Mouse (Mus musculus) G1E (cell line): ENCODE results near the gene Racgap1.

Experiments
- CTCF ChIP-seq: IDR thresholded peaks from 2 replicates; pipeline ENCODE4 v1.5.1; 2012; ENCODE audit warnings: low read depth, low read length, inconsistent platforms, mixed read lengths
- GATA1 ChIP-seq: IDR thresholded peaks from 2 replicates; pipeline ENCODE4 v1.6.1; 2012; ENCODE audit warnings: borderline replicate concordance, low read length, inconsistent platforms, mixed read lengths
- GATA2 ChIP-seq: IDR thresholded peaks from 2 replicates; pipeline ENCODE4 v1.6.1; 2012; ENCODE audit warnings: low read depth, low read length, inconsistent platforms, borderline replicate concordance
- POLR2AphosphoS5 ChIP-seq: IDR thresholded peaks from 2 replicates; pipeline ENCODE4 v1.6.1; 2012; ENCODE audit warnings: low read depth, low read length, inconsistent platforms; ENCODE audit not compliant: insufficient replicate concordance
- TAL1 ChIP-seq: conservative IDR thresholded peaks from 2 replicates; pipeline ENCODE4 v1.6.1; 2012; ENCODE audit warnings: low read depth, low read length, inconsistent platforms, mixed read lengths

DNA sequence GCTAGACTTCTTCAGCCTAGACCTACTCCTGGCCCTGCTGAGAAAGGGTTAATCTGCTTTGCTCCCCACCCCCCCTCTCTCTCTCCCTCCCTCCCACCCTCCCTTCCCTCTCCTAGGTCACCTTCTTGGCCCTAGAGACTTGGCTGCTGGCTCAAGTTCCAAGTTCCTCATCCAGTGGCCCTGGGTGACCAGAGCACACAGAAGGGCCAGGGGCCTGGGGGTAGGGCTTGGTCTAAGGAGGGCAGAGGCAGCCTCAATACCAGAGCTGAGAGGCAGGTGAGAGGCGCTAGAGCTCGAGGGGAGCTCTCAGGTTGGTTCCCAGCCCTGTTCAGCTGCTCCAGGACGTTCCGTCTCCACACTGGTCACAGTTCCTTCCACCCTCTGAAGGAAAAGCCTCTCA is 39.5 kb upstream of the Racgap1 start:
- TF ChIP-seq CTCF (no peak), POLR2AphosphoS5 (no peak), GATA1 (no peak), GATA2 (no peak), TAL1 (no peak)
